Mouse (Mus musculus): Measurements from ENCODE around the gene Spsb3. TPM values are rescaled to one million over a fixed set of nuclear protein-coding genes. Genes with fewer than 3 reads are reported as not detected.

Spsb3 gene
- polyA plus RNA-seq, 1 experiment from 2014 or later, result 34.8 TPM

- Histone ChIP-seq H3K9me3 (replicated peaks; ENCODE audit: control insufficient read depth, low read length) (no peaks in the 10 kb centered on the region), H3K36me3 (replicated peaks; ENCODE audit: control insufficient read depth, insufficient read depth, low read depth, low read length) (no peaks in the 10 kb centered on the region; the same call in 1 of the 2 replicates), H3K9ac (replicated peaks; ENCODE audit: low read length) (peak overlapping the region; percentile 78), H3K4me2 (ENCODE audit: low read depth, low read length) (peak overlapping the region; percentile 87), H3K4me1 (ENCODE audit: control insufficient read depth, insufficient read depth, low read length) (no peaks in the 10 kb centered on the region; the same call in none of the 2 replicates), H3K4me3 (ENCODE audit: low read depth, low read length) (peak overlapping the region; percentile 87), H3K27ac (replicated peaks; ENCODE audit: low read depth, low read length) (no peak overlapping the region), H3K27me3 (ENCODE audit: control insufficient read depth, insufficient read depth, low read length) (no peaks in the 10 kb centered on the region)
- DNase-seq (ENCODE audit: low spot score) (no peak), ATAC-seq (replicated peaks; ENCODE audit: insufficient number of reproducible peaks, low FRiP score, low TSS enrichment, low read depth) (no peak)
- WGBS, result 67% methylated on average over 18 of the region's 18 CpGs
Observed at GRCm38 (mm10) chr17:24887291-24888080, 1.0 kb downstream of the Spsb3 start.

GRCm38 (mm10) chr17:24888862-24889261 lies 2.4 kb downstream of the Spsb3 start:
- H3K4me3 ChIP-seq (ENCODE audit: low read depth, low read length), result no peak overlapping the region
- no peak for ATAC-seq (replicated peaks; ENCODE audit: insufficient number of reproducible peaks, low FRiP score, low TSS enrichment, low read depth)
- no peaks in the 10 kb centered on the region for H3K27me3 ChIP-seq (ENCODE audit: control insufficient read depth, insufficient read depth, low read length)
- H3K9me3 ChIP-seq (replicated peaks; ENCODE audit: control insufficient read depth, low read length), result no peaks in the 10 kb centered on the region
- DNase-seq (ENCODE audit: low spot score), result no peak
- H3K9ac ChIP-seq (replicated peaks; ENCODE audit: low read length), result no peak overlapping the region
- no peaks in the 10 kb centered on the region; the same call in 1 of the 2 replicates for H3K36me3 ChIP-seq (replicated peaks; ENCODE audit: control insufficient read depth, insufficient read depth, low read depth, low read length)
- no peaks in the 10 kb centered on the region; the same call in none of the 2 replicates for H3K4me1 ChIP-seq (ENCODE audit: control insufficient read depth, insufficient read depth, low read length)
- H3K4me2 ChIP-seq (ENCODE audit: low read depth, low read length), result no peak overlapping the region
- H3K27ac ChIP-seq (replicated peaks; ENCODE audit: low read depth, low read length), result no peak overlapping the region
- 93% methylated on average over 3 of the region's 3 CpGs for WGBS

GRCm38 (mm10) chr17:24890151-24891092 lies 4.0 kb downstream of the Spsb3 start:
- no peaks in the 10 kb centered on the region for H3K9me3 ChIP-seq (replicated peaks; ENCODE audit: control insufficient read depth, low read length)
- H3K9ac ChIP-seq (replicated peaks; ENCODE audit: low read length), result no peak overlapping the region
- DNase-seq (ENCODE audit: low spot score) (no peak), ATAC-seq (replicated peaks; ENCODE audit: insufficient number of reproducible peaks, low FRiP score, low TSS enrichment, low read depth) (no peak)
- WGBS, result 88% methylated on average over 19 of the region's 19 CpGs
- no peaks in the 10 kb centered on the region; the same call in 1 of the 2 replicates for H3K36me3 ChIP-seq (replicated peaks; ENCODE audit: control insufficient read depth, insufficient read depth, low read depth, low read length)
- no peaks in the 10 kb centered on the region for H3K27me3 ChIP-seq (ENCODE audit: control insufficient read depth, insufficient read depth, low read length)
- no peak overlapping the region for H3K4me2 ChIP-seq (ENCODE audit: low read depth, low read length)
- peaks cover 4% of the 10 kb centered on the region for H3K4me1 ChIP-seq (ENCODE audit: control insufficient read depth, insufficient read depth, low read length)
- H3K4me3 ChIP-seq (ENCODE audit: low read depth, low read length), result no peak overlapping the region
- no peak overlapping the region for H3K27ac ChIP-seq (replicated peaks; ENCODE audit: low read depth, low read length)

- Histone ChIP-seq H3K27me3 (ENCODE audit: control insufficient read depth, insufficient read depth, low read length) (no peaks in the 10 kb centered on the region), H3K9ac (replicated peaks; ENCODE audit: low read length) (no peak overlapping the region), H3K27ac (replicated peaks; ENCODE audit: low read depth, low read length) (no peak overlapping the region), H3K4me3 (ENCODE audit: low read depth, low read length) (no peak overlapping the region), H3K36me3 (replicated peaks; ENCODE audit: control insufficient read depth, insufficient read depth, low read depth, low read length) (no peaks in the 10 kb centered on the region; the same call in 1 of the 2 replicates), H3K9me3 (replicated peaks; ENCODE audit: control insufficient read depth, low read length) (no peaks in the 10 kb centered on the region), H3K4me1 (ENCODE audit: control insufficient read depth, insufficient read depth, low read length) (peaks cover 7% of the 10 kb centered on the region), H3K4me2 (ENCODE audit: low read depth, low read length) (no peak overlapping the region)
- DNase-seq (ENCODE audit: low spot score) (no peak), ATAC-seq (replicated peaks; ENCODE audit: insufficient number of reproducible peaks, low FRiP score, low TSS enrichment, low read depth) (no peak)
- 86% methylated on average over 13 of the region's 13 CpGs for WGBS
Observed at GRCm38 (mm10) chr17:24891321-24891720, 4.9 kb downstream of the Spsb3 start.

GRCm38 (mm10) chr17:24892785-24893184 lies 6.3 kb downstream of the Spsb3 start:
- H3K4me1 ChIP-seq (ENCODE audit: control insufficient read depth, insufficient read depth, low read length), result peaks cover 9% of the 10 kb centered on the region
- no peak overlapping the region for H3K27ac ChIP-seq (replicated peaks; ENCODE audit: low read depth, low read length)
- DNase-seq (ENCODE audit: low spot score) (no peak), ATAC-seq (replicated peaks; ENCODE audit: insufficient number of reproducible peaks, low FRiP score, low TSS enrichment, low read depth) (no peak)
- H3K36me3 ChIP-seq (replicated peaks; ENCODE audit: control insufficient read depth, insufficient read depth, low read depth, low read length), result peaks cover 3% of the 10 kb centered on the region
- 84% methylated on average over 12 of the region's 12 CpGs for WGBS
- H3K4me2 ChIP-seq (ENCODE audit: low read depth, low read length), result no peak overlapping the region
- no peak overlapping the region; the same call in 1 of the 2 replicates for H3K4me3 ChIP-seq (ENCODE audit: low read depth, low read length)
- no peaks in the 10 kb centered on the region for H3K27me3 ChIP-seq (ENCODE audit: control insufficient read depth, insufficient read depth, low read length)
- H3K9ac ChIP-seq (replicated peaks; ENCODE audit: low read length), result no peak overlapping the region
- no peaks in the 10 kb centered on the region for H3K9me3 ChIP-seq (replicated peaks; ENCODE audit: control insufficient read depth, low read length)

GRCm38 (mm10) chr17:24893276-24893675 lies 6.8 kb downstream of the Spsb3 start:
- no peak overlapping the region for H3K27ac ChIP-seq (replicated peaks; ENCODE audit: low read depth, low read length)
- H3K4me1 ChIP-seq (ENCODE audit: control insufficient read depth, insufficient read depth, low read length), result peaks cover 9% of the 10 kb centered on the region
- 90% methylated on average over 2 of the region's 2 CpGs for WGBS
- no peak overlapping the region; the same call in none of the 2 replicates for H3K4me3 ChIP-seq (ENCODE audit: low read depth, low read length)
- H3K36me3 ChIP-seq (replicated peaks; ENCODE audit: control insufficient read depth, insufficient read depth, low read depth, low read length), result peaks cover 3% of the 10 kb centered on the region
- DNase-seq (ENCODE audit: low spot score), result no peak
- H3K9ac ChIP-seq (replicated peaks; ENCODE audit: low read length), result no peak overlapping the region
- no peak overlapping the region for H3K4me2 ChIP-seq (ENCODE audit: low read depth, low read length)
- H3K27me3 ChIP-seq (ENCODE audit: control insufficient read depth, insufficient read depth, low read length), result no peaks in the 10 kb centered on the region
- ATAC-seq (replicated peaks; ENCODE audit: insufficient number of reproducible peaks, low FRiP score, low TSS enrichment, low read depth), result no peak
- no peaks in the 10 kb centered on the region for H3K9me3 ChIP-seq (replicated peaks; ENCODE audit: control insufficient read depth, low read length)

- Histone ChIP-seq H3K27me3 (ENCODE audit: control insufficient read depth, insufficient read depth, low read length) (no peaks in the 10 kb centered on the region), H3K36me3 (replicated peaks; ENCODE audit: control insufficient read depth, insufficient read depth, low read depth, low read length) (peaks cover 12% of the 10 kb centered on the region)
- ATAC-seq (replicated peaks; ENCODE audit: insufficient number of reproducible peaks, low FRiP score, low TSS enrichment, low read depth), result no peak
Observed at GRCm38 (mm10) chr17:24894061-24894994, 7.9 kb downstream of the Spsb3 start.

More at GRCm38 (mm10) chr17:24894061-24894994, 7.9 kb downstream of the Spsb3 start:
- Histone ChIP-seq H3K9ac (replicated peaks; ENCODE audit: low read length) (peak overlapping the region; percentile 84), H3K27ac (replicated peaks; ENCODE audit: low read depth, low read length) (peak overlapping the region; percentile 62), H3K9me3 (replicated peaks; ENCODE audit: control insufficient read depth, low read length) (no peaks in the 10 kb centered on the region), H3K4me1 (ENCODE audit: control insufficient read depth, insufficient read depth, low read length) (peaks cover 9% of the 10 kb centered on the region), H3K4me2 (ENCODE audit: low read depth, low read length) (peak overlapping the region; percentile 95), H3K4me3 (ENCODE audit: low read depth, low read length) (peak overlapping the region; percentile 89)
- DNase-seq (ENCODE audit: low spot score), result no peak
- WGBS, result 10% methylated on average over 31 of the region's 31 CpGs
